Mouse (Mus musculus) midbrain, embryonic 11.5 days (tissue): ENCODE data around the gene Cd160. TPM values are rescaled to one million over a fixed set of nuclear protein-coding genes. Genes with fewer than 3 reads are reported as not detected.

Experiments
- ATAC-seq: fragments of 200-750 bp; cut with Nextera tagmentation; 2 replicates; pipeline ENCODE4 v1.8.0; 2017; ENCODE audit warnings: moderate TSS enrichment, moderate library complexity; ENCODE audit not compliant: low FRiP score
- DNase-seq: peaks from one replicate; pipeline ENCODE4 v3.0.0; 2015; ENCODE audit warnings: low spot score; ENCODE audit errors: missing footprints
- H3K27ac ChIP-seq: fragments of 300-500 bp; sonication (generic); 2 replicates; pipeline ENCODE4 v1.5.1; 2014; ENCODE audit warnings: low read depth, low read length
- H3K27me3 ChIP-seq: fragments of 300-500 bp; sonication (generic); 2 replicates; pipeline ENCODE4 v1.6.1; 2014; ENCODE audit warnings: mild to moderate bottlenecking, low read length, moderate library complexity, mixed read lengths; ENCODE audit not compliant: control insufficient read depth, insufficient read depth
- H3K36me3 ChIP-seq: fragments of 300-500 bp; sonication (generic); 2 replicates; pipeline ENCODE4 v1.6.1; 2014; ENCODE audit warnings: mild to moderate bottlenecking, low read length, moderate library complexity, mixed read lengths; ENCODE audit not compliant: control insufficient read depth, insufficient read depth
- H3K4me1 ChIP-seq: fragments of 300-500 bp; sonication (generic); 2 replicates; pipeline ENCODE4 v1.6.1; 2014; ENCODE audit warnings: low read length; ENCODE audit not compliant: control insufficient read depth, insufficient read depth
- H3K4me2 ChIP-seq: fragments of 300-500 bp; sonication (generic); 2 replicates; pipeline ENCODE4 v1.6.1; 2014; ENCODE audit warnings: mild to moderate bottlenecking, moderate library complexity
- H3K4me3 ChIP-seq: fragments of 300-500 bp; sonication (generic); 2 replicates; pipeline ENCODE4 v1.5.1; 2014; ENCODE audit warnings: low read depth, low read length
- H3K9ac ChIP-seq: fragments of 300-500 bp; sonication (generic); 2 replicates; pipeline ENCODE4 v1.6.1; 2014; ENCODE audit warnings: low read length
- H3K9me3 ChIP-seq: fragments of 300-500 bp; sonication (generic); 2 replicates; pipeline ENCODE4 v1.6.1; 2016; ENCODE audit warnings: low read length; ENCODE audit not compliant: control insufficient read depth
- WGBS: fragments of 180-500 bp; shearing (Covaris S2); extraction: QIAGEN DNeasy Blood & Tissue Kit; methylation state at CpG from one replicate; pipeline ENCODE4 v1.1.7; 2014; 5-methylcytosine and 5-hydroxymethylcytosine counted together
- polyA plus RNA-seq: library from polyadenylated mRNA; unstranded; fragments of >200 nt; fragmentation: Nextera tagmentation; extraction: Ambion mirVana; gene quantifications from 2 replicates; pipeline ENCODE4 v1.2.1, GENCODE M21; 2014

Gene Cd160
- 0.12 TPM in 1 of 2 replicates, not detected in the other for polyA plus RNA-seq

DNA sequence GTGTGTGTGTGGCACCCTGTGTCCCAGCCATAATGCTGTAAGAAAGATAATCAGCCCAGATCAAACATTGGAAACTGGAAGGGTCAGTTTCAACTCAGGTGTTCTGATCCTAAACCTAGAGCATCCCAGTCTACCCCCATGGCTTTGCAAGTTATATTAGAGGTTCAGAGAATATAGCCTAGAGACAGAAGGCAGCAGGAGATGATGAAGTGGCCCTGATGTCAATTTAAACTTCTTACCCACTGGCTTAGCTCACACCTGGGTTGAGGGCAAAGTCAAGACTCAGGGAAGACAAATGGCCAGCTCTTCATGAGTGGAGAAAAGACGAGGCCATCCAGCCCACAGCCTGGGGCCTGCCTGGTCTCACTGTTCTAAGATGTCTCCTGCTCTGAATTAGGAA lies at the start of gene Cd160, which contains the start of gene Pdzk1:
Gene Cd160, minus strand, starts transcription at position 368 of the 400 bp plus-strand sequence.
Gene Pdzk1, plus strand, starts transcription at position 301 of the 400 bp plus-strand sequence.
- H3K36me3 ChIP-seq = no peaks in the 10 kb centered on the region
- no peak within 1 kb of the TSS for H3K27ac ChIP-seq
- H3K4me3 ChIP-seq = no peak within 1 kb of the TSS
- 65% methylated on average over 1 of the region's 1 CpGs for WGBS
- H3K9ac ChIP-seq = no peak within 1 kb of the TSS
- no peak within 1 kb of the TSS for H3K4me2 ChIP-seq
- no peaks in the 10 kb centered on the region for H3K9me3 ChIP-seq
- 0 out of 2 replicates have a peak, but pooled peaks cover 2% of the 10 kb centered on the region for H3K4me1 ChIP-seq
- peak; percentile 81 for DNase-seq
- H3K27me3 ChIP-seq = no peaks in the 10 kb centered on the region
- ATAC-seq = no peak

DNA sequence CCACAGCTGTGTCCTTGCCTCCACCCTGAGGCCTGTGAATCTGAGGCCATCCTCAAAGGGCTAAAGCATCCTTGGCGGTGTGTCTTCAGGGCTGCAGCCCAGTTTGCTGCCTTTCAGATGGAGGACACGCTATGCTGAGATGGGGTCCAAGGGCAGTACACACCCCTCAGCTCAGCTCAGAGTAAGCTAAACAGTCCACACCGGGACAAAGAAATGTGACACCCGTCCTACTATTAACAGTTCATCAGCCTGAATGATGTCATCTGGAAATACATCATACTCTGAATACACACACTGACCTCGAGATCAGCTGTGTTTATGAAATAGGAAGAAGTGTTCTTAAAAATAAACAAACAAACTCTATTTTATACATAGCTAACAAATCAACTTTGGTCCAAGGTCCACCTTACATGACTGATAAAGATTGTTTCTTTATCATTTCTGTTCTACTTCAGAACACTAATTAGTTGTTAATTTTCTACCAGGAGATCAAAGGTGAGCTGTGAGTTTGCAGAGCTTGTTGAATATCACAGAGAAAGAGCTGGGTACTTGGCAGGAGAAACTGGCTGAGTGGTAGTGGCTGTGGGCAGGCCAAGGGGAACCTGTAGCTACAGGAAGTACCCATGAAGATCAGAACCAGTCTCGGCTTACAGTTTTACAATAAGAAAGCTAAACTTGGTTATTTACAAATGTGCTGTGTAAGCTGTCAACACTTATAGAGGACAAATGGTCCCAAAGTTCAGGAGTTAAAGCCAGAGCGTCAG lies 45.8 kb upstream of the Cd160 start:
- ATAC-seq (no peak), DNase-seq (no peak)
- H3K27me3 ChIP-seq = no peaks in the 10 kb centered on the region
- peaks cover 5% of the 10 kb centered on the region; the same call in 1 of the 2 replicates for H3K36me3 ChIP-seq
- no peak overlapping the region for H3K27ac ChIP-seq
- 90% methylated on average over 7 of the region's 7 CpGs for WGBS
- no peak overlapping the region for H3K9ac ChIP-seq
- H3K4me2 ChIP-seq = no peak overlapping the region
- H3K9me3 ChIP-seq = no peaks in the 10 kb centered on the region
- no peaks in the 10 kb centered on the region for H3K4me1 ChIP-seq
- no peak overlapping the region for H3K4me3 ChIP-seq

DNA sequence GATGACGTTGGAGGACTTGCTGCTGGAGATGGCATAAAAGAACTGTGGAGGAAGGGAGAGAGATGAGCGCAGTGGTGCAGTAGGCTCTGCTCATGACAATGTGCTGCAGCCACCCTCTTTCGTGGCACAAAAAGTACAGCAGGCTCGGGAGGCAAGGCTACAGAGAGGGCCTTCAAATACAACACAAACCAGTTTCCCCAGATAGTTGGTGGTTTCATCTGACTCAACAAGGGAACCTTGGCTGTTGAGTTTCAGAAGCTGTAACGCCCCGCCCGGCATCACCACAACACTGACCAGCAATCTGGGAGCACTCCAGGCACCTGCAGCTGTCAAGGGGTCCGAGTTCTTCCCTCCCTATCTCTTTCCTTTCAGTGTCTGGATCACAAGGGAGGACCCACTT lies 43.4 kb upstream of the Cd160 start:
- H3K27ac ChIP-seq = no peak overlapping the region
- no peak overlapping the region for H3K4me3 ChIP-seq
- no peaks in the 10 kb centered on the region for H3K4me1 ChIP-seq
- WGBS = 87% methylated on average over 8 of the region's 8 CpGs
- no peak overlapping the region for H3K4me2 ChIP-seq
- DNase-seq (no peak), ATAC-seq (no peak)
- H3K9ac ChIP-seq = no peak overlapping the region
- no peaks in the 10 kb centered on the region for H3K27me3 ChIP-seq
- H3K9me3 ChIP-seq = no peaks in the 10 kb centered on the region
- peaks cover 7% of the 10 kb centered on the region; the same call in 1 of the 2 replicates for H3K36me3 ChIP-seq

DNA sequence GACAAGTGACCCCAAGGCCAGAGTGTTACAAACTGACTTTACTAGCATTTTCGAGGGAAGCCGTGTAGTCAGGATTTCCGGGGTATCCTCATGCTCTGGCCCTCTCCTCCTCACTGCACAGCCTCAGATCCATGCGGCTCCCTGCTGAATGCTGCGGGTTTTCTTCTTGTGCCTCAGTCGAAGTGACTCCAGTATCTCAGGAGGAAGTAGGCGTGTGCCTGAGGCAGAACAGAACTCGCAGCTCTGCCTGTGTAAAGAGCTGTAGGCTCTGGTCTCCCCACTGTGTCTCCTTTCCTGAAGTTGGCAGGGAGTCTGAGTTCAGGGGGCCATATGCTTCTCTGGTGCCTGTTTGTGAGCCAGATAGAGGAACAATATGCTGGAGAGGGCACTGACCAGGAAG lies 41.9 kb upstream of the Cd160 start:
- no peak for ATAC-seq
- 89% methylated on average over 8 of the region's 8 CpGs for WGBS
- H3K36me3 ChIP-seq = peaks cover 7% of the 10 kb centered on the region; the same call in 1 of the 2 replicates

DNA sequence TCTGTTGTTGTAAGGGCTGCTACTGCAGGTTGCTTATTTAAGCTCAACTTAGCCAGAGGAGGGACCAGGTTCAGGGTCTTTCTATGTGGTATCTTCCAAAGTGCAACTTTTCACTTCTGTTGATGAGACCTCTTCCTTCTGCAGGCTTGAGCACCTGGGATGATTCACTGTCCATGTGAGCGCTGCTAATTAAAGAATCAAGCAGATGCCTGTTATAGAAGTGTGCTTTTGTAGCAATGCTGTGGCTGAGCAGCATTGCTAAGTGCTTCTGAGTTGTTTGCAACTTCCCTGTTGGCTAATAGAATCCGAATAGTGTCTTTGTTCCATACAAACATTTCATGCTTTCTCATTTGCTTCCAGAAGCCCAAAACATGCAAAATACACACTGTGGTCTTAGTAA lies 41.1 kb upstream of the Cd160 start:
- no peaks in the 10 kb centered on the region for H3K4me1 ChIP-seq
- H3K9ac ChIP-seq = no peak overlapping the region
- H3K36me3 ChIP-seq = peaks cover 7% of the 10 kb centered on the region; the same call in 1 of the 2 replicates
- DNase-seq (no peak), ATAC-seq (no peak)
- no peak overlapping the region for H3K27ac ChIP-seq
- H3K9me3 ChIP-seq = no peaks in the 10 kb centered on the region
- 91% methylated on average over 2 of the region's 2 CpGs for WGBS
- no peak overlapping the region for H3K4me3 ChIP-seq
- no peaks in the 10 kb centered on the region for H3K27me3 ChIP-seq
- no peak overlapping the region for H3K4me2 ChIP-seq

More for the DNA sequence above, 41.9 kb upstream of the Cd160 start:
- H3K27ac ChIP-seq = no peak overlapping the region
- H3K27me3 ChIP-seq = no peaks in the 10 kb centered on the region
- no peak overlapping the region for H3K4me2 ChIP-seq
- DNase-seq = no peak
- H3K4me1 ChIP-seq = no peaks in the 10 kb centered on the region
- no peaks in the 10 kb centered on the region for H3K9me3 ChIP-seq
- H3K9ac ChIP-seq = no peak overlapping the region
- H3K4me3 ChIP-seq = no peak overlapping the region

DNA sequence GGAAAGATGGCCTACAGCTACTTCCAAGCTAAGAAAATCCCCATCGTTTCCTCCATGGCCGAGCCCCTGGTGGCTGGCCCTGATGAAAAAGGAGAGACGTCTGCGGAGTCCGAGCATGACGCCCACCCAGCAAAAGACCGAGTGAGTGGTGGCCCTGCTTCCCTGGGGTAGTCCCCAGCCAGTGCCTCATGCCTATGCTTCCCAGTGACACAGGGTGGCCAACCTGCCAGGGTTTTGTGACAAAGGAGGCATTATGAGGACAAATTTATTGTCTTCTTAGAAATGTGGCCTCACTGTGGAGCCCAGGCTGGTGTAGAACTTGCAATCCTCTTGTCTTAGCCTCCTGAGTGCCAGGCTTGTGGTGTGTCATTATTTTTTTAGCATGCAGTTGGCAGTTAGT lies 39.9 kb upstream of the Cd160 start:
- no peak overlapping the region for H3K9ac ChIP-seq
- H3K4me1 ChIP-seq = no peaks in the 10 kb centered on the region
- H3K27me3 ChIP-seq = no peaks in the 10 kb centered on the region
- no peak overlapping the region for H3K27ac ChIP-seq
- ATAC-seq (no peak), DNase-seq (no peak)
- no peak overlapping the region for H3K4me2 ChIP-seq
- peaks cover 7% of the 10 kb centered on the region; the same call in 1 of the 2 replicates for H3K36me3 ChIP-seq
- H3K4me3 ChIP-seq = no peak overlapping the region
- 92% methylated on average over 7 of the region's 7 CpGs for WGBS
- H3K9me3 ChIP-seq = no peaks in the 10 kb centered on the region

DNA sequence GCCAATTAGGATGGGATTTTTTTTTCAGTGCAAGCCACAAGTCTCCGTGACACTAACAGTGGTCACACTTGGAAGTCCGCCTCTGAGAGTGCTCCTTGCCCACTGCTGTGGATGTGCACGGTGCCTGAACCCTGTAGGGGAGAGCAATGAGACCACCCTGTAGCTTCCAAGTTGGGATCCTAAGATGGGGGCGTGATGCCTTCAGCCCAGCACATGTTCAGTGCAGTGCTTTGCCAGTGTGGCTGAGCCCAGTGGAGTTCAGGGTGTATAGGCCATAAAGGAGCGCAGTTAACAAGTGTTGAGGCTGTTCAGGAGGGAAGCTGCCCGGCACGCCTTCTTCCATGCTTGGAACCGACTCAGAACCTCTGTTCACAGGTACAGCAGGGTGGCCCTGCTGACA lies 39.4 kb upstream of the Cd160 start:
- Histone ChIP-seq H3K9me3 (no peaks in the 10 kb centered on the region), H3K4me3 (no peak overlapping the region), H3K27ac (no peak overlapping the region), H3K27me3 (no peaks in the 10 kb centered on the region), H3K9ac (no peak overlapping the region), H3K4me1 (no peaks in the 10 kb centered on the region), H3K36me3 (peaks cover 7% of the 10 kb centered on the region; the same call in 1 of the 2 replicates), H3K4me2 (no peak overlapping the region)
- no peak for DNase-seq
- 94% methylated on average over 8 of the region's 8 CpGs for WGBS
- no peak for ATAC-seq

DNA sequence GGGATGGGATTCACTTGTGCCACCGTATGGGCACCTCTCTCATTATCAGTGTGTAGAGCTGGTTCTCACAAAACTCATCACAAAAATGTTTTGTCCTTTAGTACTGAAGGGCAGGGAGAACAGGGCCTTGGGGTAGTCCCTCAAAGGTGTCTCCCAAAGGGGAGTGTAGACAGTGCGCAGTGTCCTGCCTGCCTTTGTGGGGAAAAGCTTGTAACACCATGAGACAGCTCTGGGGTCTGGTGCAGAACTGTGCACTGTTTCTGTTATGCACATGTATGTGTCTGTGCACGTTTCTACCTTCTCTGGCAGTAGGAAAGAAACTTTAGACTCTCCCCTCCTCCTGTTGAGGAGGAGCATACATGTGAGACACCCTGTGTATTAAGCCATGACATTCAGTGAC lies 38.7 kb upstream of the Cd160 start:
- DNase-seq (no peak), ATAC-seq (no peak)
- Histone ChIP-seq H3K4me3 (no peak overlapping the region), H3K4me1 (no peaks in the 10 kb centered on the region), H3K9me3 (no peaks in the 10 kb centered on the region), H3K9ac (no peak overlapping the region), H3K27me3 (no peaks in the 10 kb centered on the region), H3K27ac (no peak overlapping the region), H3K36me3 (peaks cover 5% of the 10 kb centered on the region; the same call in 1 of the 2 replicates), H3K4me2 (no peak overlapping the region)
- WGBS = 94% methylated on average over 3 of the region's 3 CpGs

DNA sequence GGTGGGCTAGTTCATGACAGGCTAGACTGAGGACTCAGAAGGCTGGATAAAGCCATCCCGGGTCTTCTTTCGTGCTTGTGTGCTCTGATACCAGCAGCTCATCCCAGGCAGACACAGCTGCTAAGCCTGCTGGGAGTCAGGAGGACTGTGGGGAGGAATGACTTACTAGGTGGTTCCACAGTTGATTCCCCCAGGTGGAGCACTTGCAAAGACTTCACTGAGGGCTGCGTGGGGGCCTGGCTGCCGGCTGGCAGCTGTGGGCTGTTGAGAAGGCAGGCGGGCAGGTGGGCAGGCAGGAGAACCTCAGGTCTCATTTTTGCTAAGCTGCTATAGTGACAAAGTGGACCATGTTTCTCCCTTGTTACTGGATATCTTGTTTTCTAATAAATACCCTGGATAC lies 31.3 kb upstream of the Cd160 start:
- no peaks in the 10 kb centered on the region for H3K4me1 ChIP-seq
- H3K27ac ChIP-seq = no peak overlapping the region
- no peak for ATAC-seq
- no peaks in the 10 kb centered on the region for H3K27me3 ChIP-seq
- H3K9ac ChIP-seq = no peak overlapping the region
- H3K4me2 ChIP-seq = no peak overlapping the region
- 89% methylated on average over 5 of the region's 5 CpGs for WGBS
- no peaks in the 10 kb centered on the region for H3K9me3 ChIP-seq
- H3K4me3 ChIP-seq = no peak overlapping the region
- no peak for DNase-seq
- no peaks in the 10 kb centered on the region for H3K36me3 ChIP-seq
